Mouse (Mus musculus) embryonic fibroblast, embryonic 13.5 days (primary cell): ENCODE data around the gene S100a7a.
A peak's percentile ranks its signal among the peaks of the same experiment; 100 is the strongest.

Source experiments
- CTCF ChIP-seq: IDR thresholded peaks from 2 replicates; pipeline ENCODE4 v1.5.1; 2011; ENCODE audit warnings: mild to moderate bottlenecking, control low read depth, low read length, moderate library complexity, borderline replicate concordance; ENCODE audit not compliant: insufficient read depth
- POLR2A ChIP-seq: IDR thresholded peaks from 2 replicates; pipeline ENCODE4 v1.6.1; 2011; ENCODE audit warnings: low read depth, mild to moderate bottlenecking, control low read depth, low read length, moderate library complexity

DNA sequence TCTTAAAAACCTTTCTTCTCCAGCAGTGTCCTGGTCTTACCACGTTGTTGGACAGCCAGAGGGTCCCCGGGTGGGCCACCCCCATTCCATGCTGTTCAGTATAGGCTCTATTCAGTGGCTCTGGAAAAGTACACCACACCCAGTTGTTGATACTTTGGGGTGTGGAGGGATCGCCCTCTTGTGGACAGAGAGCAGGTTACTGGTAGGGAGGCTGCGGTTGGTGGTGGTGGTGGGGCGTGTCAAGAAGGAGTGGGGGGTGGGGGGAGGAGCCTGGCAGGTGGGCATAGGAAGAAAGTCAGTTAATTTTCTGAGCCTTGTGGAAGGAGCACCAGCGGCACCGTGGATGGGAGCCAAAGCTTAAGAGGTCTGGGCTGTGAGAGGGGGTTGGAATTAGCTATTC, 38.4 kb upstream of the S100a7a start:
- TF ChIP-seq CTCF: peak; percentile 67; the same call in 1 of the 2 replicates
- TF ChIP-seq POLR2A: peak; percentile 43; the same call in 1 of the 2 replicates
